Mouse (Mus musculus) heart, embryonic 16.5 days (tissue): Measurements from ENCODE around the gene Unc50. TPM values are rescaled to one million over a fixed set of nuclear protein-coding genes. Genes with fewer than 3 reads are reported as not detected.

Experiments used
- ATAC-seq: fragments of 200-750 bp; cut with Nextera tagmentation; replicated peaks from 2 replicates; pipeline ENCODE4 v1.8.0; 2017; ENCODE audit warnings: moderate number of reproducible peaks; ENCODE audit not compliant: insufficient read depth, low FRiP score; ENCODE audit errors: extremely low read depth
- H3K27ac ChIP-seq: fragments of 300-500 bp; sonication (generic); 2 replicates; pipeline ENCODE4 v1.5.1; 2014; ENCODE audit warnings: mild to moderate bottlenecking, low read length, control low read depth, moderate library complexity
- H3K27me3 ChIP-seq: fragments of 300-500 bp; sonication (generic); 2 replicates; pipeline ENCODE4 v1.6.1; 2014; ENCODE audit warnings: low read length, mixed read lengths; ENCODE audit not compliant: control insufficient read depth, insufficient read depth
- H3K36me3 ChIP-seq: fragments of 300-500 bp; sonication (generic); 2 replicates; pipeline ENCODE4 v1.6.1; 2014; ENCODE audit not compliant: control insufficient read depth, insufficient read depth
- H3K4me1 ChIP-seq: fragments of 300-500 bp; sonication (generic); 2 replicates; pipeline ENCODE4 v1.6.1; 2014; ENCODE audit warnings: low read length, mixed read lengths; ENCODE audit not compliant: control insufficient read depth, insufficient read depth
- H3K4me2 ChIP-seq: fragments of 300-500 bp; sonication (generic); 2 replicates; pipeline ENCODE4 v1.6.1; 2014; ENCODE audit warnings: low read depth, mild to moderate bottlenecking, control low read depth, low read length
- H3K4me3 ChIP-seq: fragments of 300-500 bp; sonication (generic); 2 replicates; pipeline ENCODE4 v1.5.1; 2014; ENCODE audit warnings: mild to moderate bottlenecking, control low read depth, low read length
- H3K9ac ChIP-seq: fragments of 300-500 bp; sonication (generic); 2 replicates; pipeline ENCODE4 v1.6.1; 2014; ENCODE audit warnings: low read length, control low read depth
- H3K9me3 ChIP-seq: fragments of 300-500 bp; sonication (generic); replicated peaks from 2 replicates; pipeline ENCODE4 v1.6.1; 2016; ENCODE audit warnings: low read length; ENCODE audit not compliant: control insufficient read depth
- WGBS: fragments of 180-500 bp; shearing (Covaris S2); extraction: QIAGEN DNeasy Blood & Tissue Kit; methylation state at CpG from one replicate; pipeline ENCODE4 v1.1.7; 2014; 5-methylcytosine and 5-hydroxymethylcytosine counted together
- polyA plus RNA-seq: library from polyadenylated mRNA; unstranded; fragments of >200 nt; fragmentation: Nextera tagmentation; extraction: Ambion mirVana; gene quantifications from 2 replicates; pipeline ENCODE4 v1.2.1, GENCODE M21; 2015

Unc50 gene
- polyA plus RNA-seq, 1 experiment from 2014 or later: 78.8 TPM

DNA sequence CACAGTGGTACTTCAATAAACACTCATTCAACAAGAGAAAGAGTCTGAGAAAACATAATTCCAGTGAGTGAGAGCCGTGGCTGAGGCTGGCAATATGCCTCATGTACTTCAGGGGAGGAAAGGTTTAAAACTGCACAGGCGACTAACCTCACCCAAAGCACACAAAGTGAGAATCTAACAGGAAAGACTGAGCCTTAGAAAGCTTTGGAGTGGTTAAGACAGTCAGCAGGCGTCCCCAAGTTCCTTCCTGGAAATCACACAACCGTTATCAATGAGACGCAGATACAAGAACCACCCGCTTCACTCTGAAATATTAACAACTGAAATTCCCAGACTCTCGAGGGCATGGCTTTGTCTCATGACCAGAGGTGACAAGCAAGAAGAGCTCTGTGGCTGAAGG lies 48.5 kb downstream of the Unc50 start:
- H3K27me3 ChIP-seq: no peaks in the 10 kb centered on the region
- H3K9me3 ChIP-seq: no peaks in the 10 kb centered on the region
- H3K4me1 ChIP-seq: peaks cover 13% of the 10 kb centered on the region
- H3K27ac ChIP-seq: peak overlapping the region; percentile 60
- WGBS: 20% methylated on average over 7 of the region's 7 CpGs
- H3K9ac ChIP-seq: peak overlapping the region; percentile 5; the same call in 1 of the 2 replicates
- peak overlapping the region; percentile 23 for H3K4me3 ChIP-seq
- H3K4me2 ChIP-seq: peak overlapping the region; percentile 54
- H3K36me3 ChIP-seq: no peaks in the 10 kb centered on the region
- 0 out of 2 replicates have a peak, but pooled peaks have one; percentile 42 for ATAC-seq

GRCm38 (mm10) chr1:37479074-37479473 lies 49.1 kb downstream of the Unc50 start:
- Histone ChIP-seq H3K36me3 (no peaks in the 10 kb centered on the region), H3K4me2 (no peak overlapping the region), H3K9ac (no peak overlapping the region), H3K27ac (peak overlapping the region; percentile 37; the same call in 1 of the 2 replicates), H3K4me3 (no peak overlapping the region), H3K4me1 (peaks cover 9% of the 10 kb centered on the region), H3K27me3 (no peaks in the 10 kb centered on the region), H3K9me3 (no peaks in the 10 kb centered on the region)
- ATAC-seq: no peak
- WGBS: 69% methylated on average over 9 of the region's 9 CpGs

DNA sequence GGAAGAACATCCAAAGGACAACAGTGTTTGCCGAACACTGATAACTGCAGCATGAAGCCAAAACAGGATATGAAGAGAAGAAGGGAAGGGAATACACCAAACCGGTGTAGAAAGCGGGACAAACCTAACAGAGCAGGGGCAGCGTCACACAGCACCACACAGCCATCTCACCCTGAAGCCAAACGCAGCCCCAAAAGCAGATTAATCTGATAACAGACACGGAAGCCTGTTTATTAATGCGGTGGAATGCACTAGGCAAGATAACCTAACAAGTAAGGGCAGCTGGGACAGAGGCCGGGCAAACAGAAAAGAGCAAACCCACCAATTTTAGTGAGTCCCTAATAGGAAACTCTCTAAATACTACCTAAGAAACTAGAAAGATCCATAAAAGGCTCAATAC lies 49.8 kb downstream of the Unc50 start:
- no peaks in the 10 kb centered on the region for H3K36me3 ChIP-seq
- no peaks in the 10 kb centered on the region for H3K9me3 ChIP-seq
- no peak overlapping the region for H3K4me2 ChIP-seq
- H3K27me3 ChIP-seq: no peaks in the 10 kb centered on the region
- H3K27ac ChIP-seq: peak overlapping the region; percentile 37
- H3K4me3 ChIP-seq: no peak overlapping the region
- peaks cover 6% of the 10 kb centered on the region for H3K4me1 ChIP-seq
- H3K9ac ChIP-seq: no peak overlapping the region
- ATAC-seq: no peak
- WGBS: 69% methylated on average over 8 of the region's 8 CpGs

- WGBS: 77% methylated on average over 6 of the region's 6 CpGs
- Histone ChIP-seq H3K9me3 (no peaks in the 10 kb centered on the region), H3K9ac (no peak overlapping the region), H3K4me1 (peaks cover 6% of the 10 kb centered on the region), H3K36me3 (no peaks in the 10 kb centered on the region), H3K4me3 (no peak overlapping the region), H3K4me2 (no peak overlapping the region), H3K27ac (peak overlapping the region; percentile 52; the same call in 1 of the 2 replicates), H3K27me3 (no peaks in the 10 kb centered on the region)
- ATAC-seq: no peak
Observed at GRCm38 (mm10) chr1:37480731-37481130, 50.8 kb downstream of the Unc50 start.

- no peak for ATAC-seq
- H3K4me3 ChIP-seq: no peak overlapping the region
- no peak overlapping the region; the same call in 1 of the 2 replicates for H3K27ac ChIP-seq
- H3K9me3 ChIP-seq: no peaks in the 10 kb centered on the region
- H3K27me3 ChIP-seq: no peaks in the 10 kb centered on the region
- peaks cover 6% of the 10 kb centered on the region for H3K4me1 ChIP-seq
- H3K4me2 ChIP-seq: no peak overlapping the region
- 81% methylated on average over 2 of the region's 2 CpGs for WGBS
- H3K9ac ChIP-seq: no peak overlapping the region
- no peaks in the 10 kb centered on the region for H3K36me3 ChIP-seq
Observed at GRCm38 (mm10) chr1:37481331-37481730, 51.4 kb downstream of the Unc50 start.

GRCm38 (mm10) chr1:37484612-37485011 lies 54.7 kb downstream of the Unc50 start:
- H3K27me3 ChIP-seq: no peaks in the 10 kb centered on the region
- no peak overlapping the region for H3K9ac ChIP-seq
- 81% methylated on average over 4 of the region's 4 CpGs for WGBS
- H3K4me3 ChIP-seq: no peak overlapping the region
- no peak overlapping the region for H3K4me2 ChIP-seq
- H3K4me1 ChIP-seq: no peaks in the 10 kb centered on the region
- no peaks in the 10 kb centered on the region for H3K9me3 ChIP-seq
- H3K27ac ChIP-seq: no peak overlapping the region
- no peak for ATAC-seq
- no peaks in the 10 kb centered on the region for H3K36me3 ChIP-seq

- no peak for ATAC-seq
- no peak overlapping the region for H3K4me3 ChIP-seq
- H3K9me3 ChIP-seq: no peaks in the 10 kb centered on the region
- no peaks in the 10 kb centered on the region for H3K36me3 ChIP-seq
- H3K27ac ChIP-seq: no peak overlapping the region
- no peaks in the 10 kb centered on the region for H3K27me3 ChIP-seq
- no peak overlapping the region for H3K4me2 ChIP-seq
- no peaks in the 10 kb centered on the region for H3K4me1 ChIP-seq
- H3K9ac ChIP-seq: no peak overlapping the region
- WGBS: 75% methylated on average over 1 of the region's 1 CpGs
Observed at GRCm38 (mm10) chr1:37486439-37486838, 56.5 kb downstream of the Unc50 start.

DNA sequence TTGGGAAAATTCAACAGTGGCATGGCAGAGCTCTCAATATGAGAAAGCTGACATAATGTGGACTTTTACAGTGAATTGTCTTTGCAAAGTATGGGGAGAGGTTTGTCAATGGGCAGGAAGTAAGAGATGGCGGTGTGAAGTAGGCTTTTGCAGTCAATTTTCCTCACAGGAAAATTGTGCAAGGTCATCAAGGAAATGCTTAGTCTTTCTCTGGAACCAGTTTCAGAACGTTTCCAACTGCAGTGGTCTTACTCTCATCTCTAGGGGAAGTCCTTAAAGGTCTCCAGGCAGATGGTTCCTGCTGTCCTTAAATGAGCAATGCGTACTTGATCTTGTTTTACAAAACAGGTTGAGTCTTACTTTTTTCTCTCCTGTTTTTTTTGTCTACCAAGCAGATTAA lies 57.1 kb downstream of the Unc50 start:
- no peak overlapping the region for H3K27ac ChIP-seq
- H3K9me3 ChIP-seq: no peaks in the 10 kb centered on the region
- no peaks in the 10 kb centered on the region for H3K27me3 ChIP-seq
- WGBS: 71% methylated on average over 3 of the region's 3 CpGs
- no peak overlapping the region for H3K4me3 ChIP-seq
- H3K36me3 ChIP-seq: no peaks in the 10 kb centered on the region
- H3K9ac ChIP-seq: no peak overlapping the region
- H3K4me2 ChIP-seq: no peak overlapping the region
- no peaks in the 10 kb centered on the region for H3K4me1 ChIP-seq
- no peak for ATAC-seq

DNA sequence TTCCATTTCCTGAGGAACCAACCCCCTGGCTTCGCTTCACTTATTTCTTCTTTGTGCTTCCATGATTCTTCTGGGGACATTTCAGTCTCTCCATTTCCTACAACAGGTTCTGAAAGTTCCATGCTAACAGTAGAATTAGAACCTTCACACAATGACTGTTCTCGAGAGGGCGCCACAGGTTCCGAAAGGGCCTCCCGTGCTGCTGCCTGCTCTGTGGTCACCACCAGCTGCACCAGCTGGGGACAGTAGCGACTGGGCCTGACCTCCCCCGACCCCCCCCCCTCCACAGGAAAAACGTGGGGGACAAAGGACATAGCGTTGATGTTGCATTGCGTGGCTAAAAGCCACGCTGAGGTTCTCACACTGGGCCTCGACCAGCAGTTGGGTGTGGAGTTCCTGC lies 58.6 kb downstream of the Unc50 start:
- WGBS: 82% methylated on average over 12 of the region's 12 CpGs
- Histone ChIP-seq H3K27ac (no peak overlapping the region), H3K4me3 (no peak overlapping the region), H3K36me3 (no peaks in the 10 kb centered on the region), H3K4me2 (no peak overlapping the region), H3K4me1 (no peaks in the 10 kb centered on the region), H3K27me3 (no peaks in the 10 kb centered on the region), H3K9me3 (no peaks in the 10 kb centered on the region), H3K9ac (no peak overlapping the region)
- no peak for ATAC-seq
